Mouse (Mus musculus): ENCODE results near the gene Nrde2. TPM values are rescaled to one million over a fixed set of nuclear protein-coding genes. Genes with fewer than 3 reads are reported as not detected.

Gene Nrde2
- polyA plus RNA-seq (2016; fragmentation: Nextera tagmentation; extraction: Ambion mirVana): 16.0 and 16.2 TPM in 2 replicates

- Histone ChIP-seq H3K27me3 (replicated peaks; ENCODE audit: low read depth, poor library complexity, severe bottlenecking) (no peaks in the 10 kb centered on the region), H3K4me3 (peak within 1 kb of the TSS; percentile 65), H3K4me1 (peaks cover 12% of the 10 kb centered on the region), H3K9me3 (no peaks in the 10 kb centered on the region), H3K27ac (replicated peaks) (peak within 1 kb of the TSS; percentile 92), H3K36me3 (replicated peaks) (peaks cover 7% of the 10 kb centered on the region; the same call in 1 of the 2 replicates)
- DNase-seq (ENCODE audit: low spot score): peak; percentile 91
- under 1% methylated on average over 26 of the region's 26 CpGs for WGBS
Measured at GRCm38 (mm10) chr12:100159261-100159975, at the start of gene Nrde2. TSS of gene Nrde2 (minus strand) at chr12:100159653.

DNA sequence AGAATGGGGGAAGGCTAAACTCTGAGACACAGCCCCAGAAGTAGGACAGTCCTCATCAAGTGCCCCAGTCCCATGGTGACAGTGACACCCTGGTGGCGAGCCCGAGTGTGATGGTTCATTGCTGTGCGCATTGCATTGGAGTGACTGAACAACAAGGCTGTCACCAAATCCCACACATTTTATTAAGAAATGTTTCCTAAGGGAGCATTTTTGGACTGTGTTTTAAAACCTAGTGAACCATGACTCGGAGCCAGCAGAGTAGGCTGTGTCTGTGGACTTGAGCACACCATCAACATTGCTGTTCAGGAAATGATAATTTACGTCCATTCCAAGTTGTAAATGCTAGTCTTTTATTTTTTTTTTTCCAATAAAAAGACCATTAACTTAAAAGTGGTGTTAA is 47.5 kb upstream of the Nrde2 start:
- Histone ChIP-seq H3K27me3 (replicated peaks; ENCODE audit: low read depth, poor library complexity, severe bottlenecking) (no peaks in the 10 kb centered on the region), H3K27ac (replicated peaks) (no peak overlapping the region), H3K36me3 (replicated peaks) (peaks cover 81% of the 10 kb centered on the region), H3K4me3 (no peak overlapping the region), H3K4me1 (peaks cover 11% of the 10 kb centered on the region), H3K9me3 (no peaks in the 10 kb centered on the region)
- 93% methylated on average over 5 of the region's 5 CpGs for WGBS
- no peak for DNase-seq (ENCODE audit: low spot score)

GRCm38 (mm10) chr12:100206521-100206920 is 47.1 kb upstream of the Nrde2 start:
- no peak overlapping the region for H3K27ac ChIP-seq (replicated peaks)
- no peak for DNase-seq (ENCODE audit: low spot score)
- no peaks in the 10 kb centered on the region for H3K27me3 ChIP-seq (replicated peaks; ENCODE audit: low read depth, poor library complexity, severe bottlenecking)
- H3K4me3 ChIP-seq: no peak overlapping the region
- peaks cover 81% of the 10 kb centered on the region for H3K36me3 ChIP-seq (replicated peaks)
- H3K4me1 ChIP-seq: peaks cover 15% of the 10 kb centered on the region
- H3K9me3 ChIP-seq: no peaks in the 10 kb centered on the region
- 89% methylated on average over 3 of the region's 3 CpGs for whole genome bisulfite sequencing

- Histone ChIP-seq H3K9me3 (no peaks in the 10 kb centered on the region), H3K36me3 (replicated peaks) (peaks cover 78% of the 10 kb centered on the region), H3K4me1 (peaks cover 23% of the 10 kb centered on the region), H3K27me3 (replicated peaks; ENCODE audit: low read depth, poor library complexity, severe bottlenecking) (no peaks in the 10 kb centered on the region), H3K27ac (replicated peaks) (no peak overlapping the region), H3K4me3 (no peak overlapping the region)
- 95% methylated on average over 8 of the region's 8 CpGs for WGBS
- no peak for DNase-seq (ENCODE audit: low spot score)
Measured at GRCm38 (mm10) chr12:100205156-100205555, 45.7 kb upstream of the Nrde2 start.

DNA sequence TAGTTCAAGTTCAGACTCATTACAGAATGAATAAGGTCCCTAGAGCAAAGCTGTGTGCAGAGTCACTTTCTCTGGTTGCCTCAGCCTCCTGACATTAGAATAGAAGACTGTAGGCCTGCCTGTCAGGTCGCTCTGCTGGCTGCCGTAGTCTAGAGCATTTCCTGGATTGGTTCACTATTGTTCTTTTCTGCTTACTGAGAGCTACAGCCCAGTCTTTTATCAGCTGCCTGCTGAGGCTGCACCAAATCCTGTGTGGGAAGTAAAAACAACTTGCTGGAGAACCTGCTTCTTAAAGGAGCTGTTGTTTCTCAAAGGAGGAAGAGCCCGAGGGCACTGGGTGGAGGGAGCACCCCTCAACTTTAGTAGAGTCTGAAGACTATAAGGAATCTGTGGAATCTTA is 44.3 kb upstream of the Nrde2 start:
- H3K27me3 ChIP-seq (replicated peaks; ENCODE audit: low read depth, poor library complexity, severe bottlenecking): no peaks in the 10 kb centered on the region
- no peak overlapping the region for H3K4me3 ChIP-seq
- no peak overlapping the region for H3K27ac ChIP-seq (replicated peaks)
- H3K9me3 ChIP-seq: no peaks in the 10 kb centered on the region
- WGBS: 49% methylated on average over 3 of the region's 3 CpGs
- H3K4me1 ChIP-seq: peaks cover 26% of the 10 kb centered on the region
- DNase-seq (ENCODE audit: low spot score): no peak
- peaks cover 64% of the 10 kb centered on the region for H3K36me3 ChIP-seq (replicated peaks)

GRCm38 (mm10) chr12:100201838-100202237 is 42.4 kb upstream of the Nrde2 start:
- peaks cover 29% of the 10 kb centered on the region for H3K4me1 ChIP-seq
- DNase-seq (ENCODE audit: low spot score): peak; percentile 93
- H3K27me3 ChIP-seq (replicated peaks; ENCODE audit: low read depth, poor library complexity, severe bottlenecking): no peaks in the 10 kb centered on the region; the same call in 1 of the 2 replicates
- peak overlapping the region; percentile 93 for H3K4me3 ChIP-seq
- H3K36me3 ChIP-seq (replicated peaks): peaks cover 46% of the 10 kb centered on the region
- no peaks in the 10 kb centered on the region for H3K9me3 ChIP-seq
- WGBS: 2% methylated on average over 13 of the region's 13 CpGs
- no peak overlapping the region for H3K27ac ChIP-seq (replicated peaks)

- H3K27ac ChIP-seq (replicated peaks): no peak overlapping the region
- H3K36me3 ChIP-seq (replicated peaks): peaks cover 41% of the 10 kb centered on the region
- no peaks in the 10 kb centered on the region for H3K9me3 ChIP-seq
- H3K4me1 ChIP-seq: peaks cover 29% of the 10 kb centered on the region
- no peak for DNase-seq (ENCODE audit: low spot score)
- H3K4me3 ChIP-seq: peak overlapping the region; percentile 93
- WGBS: 60% methylated on average over 4 of the region's 4 CpGs
- no peaks in the 10 kb centered on the region; the same call in 1 of the 2 replicates for H3K27me3 ChIP-seq (replicated peaks; ENCODE audit: low read depth, poor library complexity, severe bottlenecking)
Measured at GRCm38 (mm10) chr12:100201363-100201711, 41.9 kb upstream of the Nrde2 start.

DNA sequence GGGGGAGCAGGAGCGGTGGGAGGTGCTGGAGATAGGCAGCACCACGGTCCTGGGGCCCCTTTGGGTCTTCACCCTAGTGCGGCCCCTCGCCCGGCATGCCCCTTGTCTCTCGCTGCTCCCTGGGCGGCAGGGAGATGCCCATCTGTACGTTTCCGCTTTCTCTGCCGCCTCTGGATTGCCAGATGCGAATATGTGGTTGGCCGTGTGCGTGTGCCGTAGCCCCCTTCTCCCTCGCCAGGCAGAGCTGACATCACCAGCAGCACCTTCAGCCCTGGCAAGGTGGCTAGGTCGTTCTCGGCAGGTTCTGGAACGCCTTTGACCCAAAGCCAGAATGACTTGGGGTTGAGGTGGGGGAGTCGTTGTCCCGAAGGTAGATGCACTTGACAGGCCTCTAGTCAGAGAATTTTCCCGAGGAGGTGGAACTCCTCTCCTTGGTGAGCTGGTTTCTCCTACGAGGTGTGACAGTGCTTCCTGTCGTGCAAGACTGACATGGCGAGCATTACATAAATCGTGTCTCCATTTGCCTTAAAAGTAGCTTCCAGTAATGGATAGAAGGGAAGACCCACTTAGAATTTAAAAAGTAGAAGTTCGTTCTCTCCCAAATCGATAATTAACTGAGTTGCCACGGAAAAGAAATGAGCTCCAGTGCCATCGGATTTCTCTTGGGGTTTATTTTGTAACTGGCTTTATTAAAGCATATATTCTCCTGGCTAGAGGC is 41.4 kb upstream of the Nrde2 start:
- H3K4me1 ChIP-seq: peaks cover 29% of the 10 kb centered on the region
- H3K4me3 ChIP-seq: peak overlapping the region; percentile 93
- DNase-seq (ENCODE audit: low spot score): peak; percentile 65
- H3K27me3 ChIP-seq (replicated peaks; ENCODE audit: low read depth, poor library complexity, severe bottlenecking): no peaks in the 10 kb centered on the region; the same call in 1 of the 2 replicates
- WGBS: 7% methylated on average over 29 of the region's 29 CpGs
- H3K27ac ChIP-seq (replicated peaks): peak overlapping the region; percentile 93
- H3K9me3 ChIP-seq: no peaks in the 10 kb centered on the region
- peaks cover 36% of the 10 kb centered on the region for H3K36me3 ChIP-seq (replicated peaks)

DNA sequence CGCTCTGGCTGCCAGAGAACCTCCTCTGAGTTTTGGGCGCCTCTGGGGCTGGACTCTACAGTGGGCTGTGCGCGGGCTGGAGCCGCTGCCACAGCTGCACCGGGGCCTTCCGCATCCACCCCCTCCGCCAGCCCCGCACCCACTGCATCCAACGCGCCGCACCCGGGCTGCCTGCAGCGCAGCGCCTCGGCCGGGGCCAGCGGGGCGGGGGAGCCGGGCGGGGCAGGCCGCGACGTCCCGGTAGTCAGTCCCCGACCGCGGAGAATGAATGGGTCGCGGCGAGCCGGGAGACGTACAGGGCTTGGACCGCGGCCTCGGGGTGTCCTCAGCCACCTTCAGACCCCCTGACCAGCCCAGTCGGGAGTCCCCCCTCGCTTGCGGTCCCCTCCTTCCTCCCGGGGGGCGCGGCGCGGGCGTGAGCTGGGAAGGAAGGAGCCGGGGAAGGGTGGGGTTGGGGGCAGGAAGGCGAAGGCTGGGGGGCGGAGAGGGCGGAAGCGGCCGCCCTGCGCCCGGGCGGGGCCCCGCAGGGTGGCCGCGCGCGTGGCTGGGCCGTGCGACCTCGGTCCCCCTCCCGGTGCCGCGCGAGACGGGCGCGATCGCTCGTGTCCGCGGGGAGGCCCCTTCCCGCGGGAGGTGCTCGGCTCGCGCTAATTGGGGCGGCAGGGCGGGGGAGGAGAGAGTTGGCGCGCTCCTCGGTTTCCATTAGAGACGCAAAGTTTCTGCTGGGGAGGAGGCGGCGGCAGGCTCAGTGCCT is 40.6 kb upstream of the Nrde2 start:
- Histone ChIP-seq H3K36me3 (replicated peaks) (peaks cover 29% of the 10 kb centered on the region), H3K9me3 (no peaks in the 10 kb centered on the region), H3K4me1 (peaks cover 29% of the 10 kb centered on the region), H3K27me3 (replicated peaks; ENCODE audit: low read depth, poor library complexity, severe bottlenecking) (no peaks in the 10 kb centered on the region; the same call in 1 of the 2 replicates), H3K27ac (replicated peaks) (peak overlapping the region; percentile 93), H3K4me3 (peak overlapping the region; percentile 93)
- DNase-seq (ENCODE audit: low spot score): peak; percentile 72
- under 1% methylated on average over 85 of the region's 86 CpGs for WGBS

DNA sequence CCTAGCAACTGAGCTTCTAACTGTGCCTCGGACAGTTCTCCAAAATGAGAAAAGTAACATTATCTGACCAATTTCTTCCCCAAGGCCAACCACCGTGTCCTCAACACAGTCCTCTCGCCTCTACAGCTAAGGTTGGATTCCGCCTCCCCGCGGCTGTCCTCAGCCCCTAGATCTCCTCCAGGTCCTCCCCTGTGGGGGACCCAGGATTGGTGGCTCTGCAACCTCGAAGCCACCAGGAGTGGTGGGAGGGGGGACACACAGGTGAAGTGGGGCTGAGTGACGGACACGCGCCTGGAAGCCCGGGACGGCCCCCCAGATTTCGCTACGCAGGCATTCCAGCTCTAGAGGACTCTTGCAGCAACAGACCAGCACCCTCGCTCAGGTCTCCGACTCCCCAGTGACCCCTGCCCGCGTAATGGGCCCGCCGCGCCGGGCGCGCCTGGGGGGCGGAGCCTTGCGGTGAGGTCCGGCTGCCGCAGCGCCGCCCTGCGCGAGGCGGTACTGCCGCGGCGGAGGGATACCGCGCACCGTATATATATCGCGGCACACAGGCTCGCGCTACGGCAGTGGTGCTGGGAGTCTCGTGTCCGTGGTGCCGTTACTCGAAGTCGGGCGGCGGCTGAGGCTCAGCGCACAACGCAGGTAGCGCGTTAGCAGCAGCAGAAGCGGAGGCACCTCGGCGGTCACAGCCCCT is 39.7 kb upstream of the Nrde2 start, which contains the start of gene Calm1:
Calm1 (plus strand) TSS at position 469 of the 694 bp plus-strand sequence.
- Histone ChIP-seq H3K4me1 (peaks cover 29% of the 10 kb centered on the region), H3K9me3 (no peaks in the 10 kb centered on the region), H3K27me3 (replicated peaks; ENCODE audit: low read depth, poor library complexity, severe bottlenecking) (no peaks in the 10 kb centered on the region; the same call in 1 of the 2 replicates), H3K4me3 (peak within 1 kb of the TSS; percentile 93), H3K36me3 (replicated peaks) (peaks cover 19% of the 10 kb centered on the region), H3K27ac (replicated peaks) (peak within 1 kb of the TSS; percentile 93)
- WGBS: under 1% methylated on average over 58 of the region's 58 CpGs
- peak; percentile 95 for DNase-seq (ENCODE audit: low spot score)

DNA sequence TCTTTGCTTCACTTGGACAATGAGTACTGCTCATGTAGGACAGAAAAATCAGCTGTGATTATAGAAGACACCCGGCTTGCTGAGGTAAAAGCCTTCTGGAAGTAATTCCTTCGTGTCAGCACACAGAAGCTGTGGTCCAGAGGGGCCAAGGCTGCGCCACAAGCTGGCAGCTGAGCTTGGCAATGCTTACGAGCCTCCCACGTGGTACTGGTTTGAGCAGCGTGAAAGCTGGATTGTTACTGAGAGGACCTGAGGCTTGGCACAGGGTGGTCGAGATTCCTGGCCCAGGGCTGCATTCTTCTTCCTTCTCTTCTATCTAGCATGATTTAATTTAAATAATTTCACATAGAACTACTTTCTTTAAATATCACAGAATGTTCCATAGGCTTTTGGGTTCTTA is 37.3 kb upstream of the Nrde2 start:
- WGBS: 69% methylated on average over 7 of the region's 7 CpGs

GRCm38 (mm10) chr12:100194181-100194580 is 34.7 kb upstream of the Nrde2 start:
- no peaks in the 10 kb centered on the region; the same call in 1 of the 2 replicates for H3K27me3 ChIP-seq (replicated peaks; ENCODE audit: low read depth, poor library complexity, severe bottlenecking)
- no peak for DNase-seq (ENCODE audit: low spot score)
- no peak overlapping the region for H3K27ac ChIP-seq (replicated peaks)
- 91% methylated on average over 1 of the region's 1 CpGs for WGBS
- H3K4me3 ChIP-seq: no peak overlapping the region
- H3K36me3 ChIP-seq (replicated peaks): no peaks in the 10 kb centered on the region
- no peaks in the 10 kb centered on the region for H3K9me3 ChIP-seq
- H3K4me1 ChIP-seq: peaks cover 13% of the 10 kb centered on the region

More for the DNA sequence above, 37.3 kb upstream of the Nrde2 start:
- H3K36me3 ChIP-seq (replicated peaks): no peaks in the 10 kb centered on the region
- peaks cover 28% of the 10 kb centered on the region for H3K4me1 ChIP-seq
- H3K9me3 ChIP-seq: no peaks in the 10 kb centered on the region
- H3K4me3 ChIP-seq: no peak overlapping the region
- no peak overlapping the region for H3K27ac ChIP-seq (replicated peaks)
- H3K27me3 ChIP-seq (replicated peaks; ENCODE audit: low read depth, poor library complexity, severe bottlenecking): no peaks in the 10 kb centered on the region; the same call in 1 of the 2 replicates
- DNase-seq (ENCODE audit: low spot score): no peak
